Mouse (Mus musculus) gastrocnemius, postnatal 4 days (tissue): ENCODE measurements around the gene Abi2. TPM values are rescaled to one million over a fixed set of nuclear protein-coding genes. Genes with fewer than 3 reads are reported as not detected.

Experiments
- DNase-seq, 2 experiments: peaks; one replicate each; pipeline ENCODE4 v3.0.0; 2021 to 2022; ENCODE audit warnings: low spot score in 2 of 2, mixed read lengths in 2 of 2
- total RNA-seq, 2 experiments: library from RNA; stranded (reverse); gene quantifications; 2 replicates each; pipeline ENCODE4 v1.2.3; 2021

Gene Abi2
- total RNA-seq, 2 experiments from 2014 or later: 36.9 to 38.1 TPM

DNA sequence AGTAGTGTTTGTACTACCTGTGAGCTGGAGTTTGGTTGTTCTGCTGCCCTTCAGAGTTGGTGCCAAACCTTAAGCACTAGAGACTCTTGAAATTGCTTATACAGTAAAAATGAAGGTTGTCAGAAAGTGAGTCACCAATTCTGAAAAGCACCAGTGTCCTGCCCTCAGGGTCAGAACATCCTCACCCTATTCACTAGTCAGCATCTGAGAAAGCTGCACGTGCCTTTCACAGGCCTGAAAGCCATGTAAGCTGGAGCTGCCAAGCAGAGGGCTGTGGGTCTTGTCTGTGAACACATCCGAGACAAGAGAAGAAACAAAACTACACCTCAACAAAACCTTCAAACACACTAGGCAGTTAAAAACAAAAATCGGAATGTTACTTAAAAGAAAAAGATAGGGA, 76.2 kb downstream of the Abi2 start:
- no peak for DNase-seq

DNA sequence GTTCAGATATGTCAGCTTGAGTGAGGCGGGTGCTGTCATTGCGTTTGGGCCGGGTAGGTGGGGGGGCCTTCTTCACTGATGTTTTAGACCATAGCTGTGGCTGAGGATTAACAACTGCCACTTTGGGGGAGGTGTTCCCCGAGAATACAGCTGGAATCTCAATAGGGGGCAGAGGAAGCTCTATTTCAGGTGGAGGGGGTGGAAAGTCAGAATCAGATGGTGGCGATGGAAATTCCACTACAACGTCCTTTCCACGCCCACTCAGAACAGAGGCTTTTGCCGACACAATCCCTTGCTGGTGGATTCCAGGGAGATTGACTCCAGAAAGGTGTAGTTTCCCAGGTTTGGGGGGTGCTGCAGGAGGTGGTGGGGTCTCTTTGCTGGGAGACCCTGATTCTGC, 79.2 kb downstream of the Abi2 start:
- DNase-seq: no peak

DNA sequence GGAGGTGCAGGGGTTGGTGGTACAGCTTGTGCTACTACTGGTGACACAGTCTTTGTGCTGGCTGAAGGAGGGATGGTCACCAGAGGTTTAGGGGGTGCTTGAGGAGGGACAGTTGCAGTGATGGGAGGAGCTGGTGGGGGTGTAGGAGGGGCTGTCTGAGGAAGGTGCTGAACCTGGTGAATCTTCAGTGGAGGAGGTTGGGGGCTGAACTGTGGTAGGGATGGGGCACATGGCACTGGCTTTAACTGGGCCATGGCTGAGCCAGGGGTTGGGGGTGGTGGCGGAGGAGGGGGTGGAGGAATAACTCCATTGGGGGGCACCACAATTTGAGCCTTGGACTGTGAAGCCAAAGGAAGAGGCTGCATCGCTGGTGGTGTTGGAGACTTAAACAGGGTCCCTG, 80.2 kb downstream of the Abi2 start:
- no peak for DNase-seq

DNA sequence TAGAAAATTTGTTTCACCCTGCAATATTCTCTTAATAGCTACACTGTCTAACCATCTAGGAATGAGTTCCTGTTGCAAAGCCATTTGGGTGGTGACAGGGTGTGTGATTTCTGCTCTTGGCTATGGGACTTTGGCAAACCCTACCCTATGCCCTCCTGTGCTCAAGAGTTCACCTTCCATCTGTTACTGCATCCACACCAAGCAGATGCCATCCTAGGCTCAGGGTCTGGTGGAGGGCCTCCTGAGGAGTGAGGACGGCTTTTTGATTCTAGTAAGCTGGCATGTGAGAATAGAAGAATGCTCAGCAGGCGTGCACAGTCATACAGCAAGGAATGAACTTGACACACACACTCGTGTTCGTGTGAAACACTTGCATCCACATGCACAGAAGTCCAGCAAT, 81.1 kb downstream of the Abi2 start:
- DNase-seq: no peak

DNA sequence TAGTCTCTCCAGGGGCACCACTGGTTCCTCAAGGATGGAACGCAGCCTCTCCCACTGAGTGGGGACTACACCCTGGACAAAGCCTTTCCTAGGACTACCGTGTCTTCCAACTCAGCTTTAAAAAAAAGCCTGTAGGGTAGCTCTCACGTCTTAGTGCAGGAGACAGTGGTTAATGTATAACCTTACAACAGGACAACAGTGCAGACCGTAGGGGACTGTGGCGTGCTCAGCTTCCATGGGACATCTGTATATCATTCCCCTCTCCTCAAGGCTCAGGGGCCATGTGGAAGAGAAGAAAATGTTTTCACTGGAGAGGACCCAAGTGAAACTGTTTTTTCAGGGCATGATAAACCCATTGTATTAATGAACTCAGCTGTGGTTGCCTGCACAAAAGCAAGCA, 83.0 kb downstream of the Abi2 start:
- no peak for DNase-seq

DNA sequence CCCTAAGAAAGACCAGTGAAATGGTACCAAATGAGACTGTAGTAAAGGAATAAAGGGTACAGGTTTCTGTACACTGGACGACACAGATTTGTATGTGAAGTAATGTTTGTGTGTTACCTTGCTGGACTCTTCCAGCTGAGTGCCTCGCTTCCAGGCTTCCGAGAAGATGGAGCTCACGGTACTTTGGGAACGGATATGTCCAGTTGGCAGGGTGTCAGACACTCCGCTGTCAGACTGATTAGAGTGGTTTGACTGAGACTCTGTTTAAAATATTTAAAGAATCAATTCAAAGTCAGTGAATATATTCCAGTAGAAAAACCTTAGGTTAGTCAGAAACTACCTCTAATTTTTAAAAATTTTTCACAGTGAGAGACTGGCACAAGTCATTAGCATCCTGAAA, 84.0 kb downstream of the Abi2 start:
- no peak for DNase-seq

DNA sequence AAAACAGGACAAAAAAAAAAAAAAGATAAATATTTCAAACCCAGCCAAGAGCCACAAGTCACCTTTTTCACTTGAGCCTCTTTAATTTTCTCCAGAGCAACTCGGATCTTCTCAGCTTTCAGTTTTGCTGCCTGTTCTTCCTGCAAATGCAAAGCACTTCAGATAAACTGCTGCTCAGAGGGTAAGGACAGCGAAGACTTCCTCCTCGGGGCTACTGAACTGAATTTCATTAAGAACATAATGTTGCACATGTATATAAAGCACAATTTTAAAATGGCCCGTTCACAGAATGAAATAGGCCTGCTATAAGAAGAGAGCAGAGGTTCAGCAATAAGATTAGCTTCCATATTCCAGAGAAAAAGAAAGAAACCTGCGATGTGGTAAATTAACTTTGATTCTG, 94.0 kb downstream of the Abi2 start:
- DNase-seq: no peak

DNA sequence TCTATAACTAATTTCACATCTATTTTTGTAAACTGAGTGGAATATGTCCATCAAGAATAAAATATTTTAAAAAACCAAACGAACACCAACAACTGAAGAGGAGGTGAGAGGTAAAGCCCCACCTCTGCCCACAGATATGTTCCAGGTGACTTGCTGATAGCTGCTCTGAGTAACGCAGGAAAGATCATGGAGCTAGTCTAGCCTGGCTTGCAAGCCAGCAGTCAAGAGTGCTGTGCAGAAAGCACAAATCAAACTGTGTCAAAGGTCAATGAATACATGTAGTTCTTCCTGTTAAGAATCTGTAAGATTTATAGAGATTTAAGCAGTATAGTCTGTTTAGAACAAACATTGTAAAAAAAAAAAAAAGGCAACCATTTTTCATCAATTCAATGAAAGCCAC, 101.2 kb downstream of the Abi2 start:
- DNase-seq: no peak

DNA sequence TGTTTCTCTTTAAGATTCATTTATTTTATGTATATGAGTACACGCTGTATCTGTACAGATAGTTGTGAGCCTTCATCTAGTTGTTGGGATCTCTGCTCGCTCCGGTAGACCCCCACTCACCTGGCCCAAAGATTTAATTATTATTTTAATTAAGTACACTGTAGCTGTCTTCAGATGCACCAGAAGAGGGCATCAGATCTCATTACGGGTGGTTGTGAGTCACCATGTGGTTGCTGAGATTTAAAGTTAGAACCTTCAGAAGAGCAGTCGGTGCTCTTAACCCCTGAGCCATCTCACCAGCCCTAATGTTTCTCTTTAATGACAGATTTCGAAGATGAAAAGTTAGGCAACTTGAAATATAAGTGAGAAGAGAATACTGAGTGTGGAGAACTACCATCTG, 120.7 kb downstream of the Abi2 start:
- no peak for DNase-seq

DNA sequence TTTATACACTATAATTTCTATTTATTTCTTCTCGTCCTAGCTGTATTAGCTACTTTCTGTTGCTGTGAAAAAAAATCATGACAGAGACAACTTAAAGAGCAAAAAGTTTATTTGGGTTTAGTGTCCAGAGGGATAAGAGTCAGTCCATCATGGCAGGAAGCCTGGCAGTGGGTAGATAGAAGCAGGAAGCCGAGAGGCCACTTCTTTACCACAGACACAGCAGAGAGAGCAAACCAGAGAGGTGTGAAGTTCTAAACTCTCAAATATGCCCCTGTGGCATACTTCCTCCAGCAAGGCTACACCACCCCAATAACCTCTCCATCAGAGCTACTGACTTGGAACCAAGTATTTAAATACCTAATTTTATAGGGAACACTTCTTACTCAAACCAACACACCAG, 121.2 kb downstream of the Abi2 start:
- no peak for DNase-seq

Other genes starting within 250 kb of the Abi2 start
- gene Nbeal1, start 229.0 kb upstream of the Abi2 start, total RNA-seq: 10 to 100 TPM; 29.9 to 33.9 TPM
- gene Cyp20a1, start 66.3 kb upstream of the Abi2 start, total RNA-seq: 10 to 100 TPM; 17.3 to 27.9 TPM
- gene Raph1, start 157.5 kb downstream of the Abi2 start, total RNA-seq: 100 to 1,000 TPM; 102 to 116 TPM